Mouse (Mus musculus) lung, adult 2 months (tissue): ENCODE data around the gene Tmtc4. TPM values are rescaled to one million over a fixed set of nuclear protein-coding genes. Genes with fewer than 3 reads are reported as not detected.

ENCODE experiments used
- DNase-seq: peaks from one replicate; pipeline ENCODE4 v3.0.0; 2022
- H3K4me1 ChIP-seq: fragments of 200-500 bp; 2 replicates; pipeline ENCODE4 v1.6.1; 2011; ENCODE audit warnings: low read length; ENCODE audit not compliant: control insufficient read depth, insufficient read depth
- H3K4me3 ChIP-seq: fragments of 200-500 bp; replicated peaks from 2 replicates; pipeline ENCODE3; 2011; ENCODE audit warnings: low read depth, mild to moderate bottlenecking, control low read depth, low read length; ENCODE audit errors: extremely low read depth
- CTCF ChIP-seq: fragments of 200-500 bp; IDR thresholded peaks from 2 replicates; pipeline ENCODE4 v1.5.1; 2011; ENCODE audit warnings: mild to moderate bottlenecking, low read length, control low read depth; ENCODE audit not compliant: insufficient read depth
- POLR2A ChIP-seq: fragments of 200-500 bp; IDR thresholded peaks from 2 replicates; pipeline ENCODE4 v1.6.1; 2011; ENCODE audit warnings: low read depth, mild to moderate bottlenecking, control low read depth, low read length, borderline replicate concordance; ENCODE audit errors: extremely low read depth
- whole genome bisulfite sequencing: fragments of 180-500 bp; shearing (Covaris S2); methylation state at CpG from one replicate; pipeline ENCODE4 v1.1.7; 2018; 5-methylcytosine and 5-hydroxymethylcytosine counted together
- polyA plus RNA-seq: library from polyadenylated mRNA; depleted of rRNA; stranded (reverse); fragments of >200 nt; gene quantifications from 2 replicates; pipeline ENCODE4 v1.2.3, GENCODE M21; 2012

The Tmtc4 gene
- polyA plus RNA-seq, 1 experiment = 5.8 TPM

DNA sequence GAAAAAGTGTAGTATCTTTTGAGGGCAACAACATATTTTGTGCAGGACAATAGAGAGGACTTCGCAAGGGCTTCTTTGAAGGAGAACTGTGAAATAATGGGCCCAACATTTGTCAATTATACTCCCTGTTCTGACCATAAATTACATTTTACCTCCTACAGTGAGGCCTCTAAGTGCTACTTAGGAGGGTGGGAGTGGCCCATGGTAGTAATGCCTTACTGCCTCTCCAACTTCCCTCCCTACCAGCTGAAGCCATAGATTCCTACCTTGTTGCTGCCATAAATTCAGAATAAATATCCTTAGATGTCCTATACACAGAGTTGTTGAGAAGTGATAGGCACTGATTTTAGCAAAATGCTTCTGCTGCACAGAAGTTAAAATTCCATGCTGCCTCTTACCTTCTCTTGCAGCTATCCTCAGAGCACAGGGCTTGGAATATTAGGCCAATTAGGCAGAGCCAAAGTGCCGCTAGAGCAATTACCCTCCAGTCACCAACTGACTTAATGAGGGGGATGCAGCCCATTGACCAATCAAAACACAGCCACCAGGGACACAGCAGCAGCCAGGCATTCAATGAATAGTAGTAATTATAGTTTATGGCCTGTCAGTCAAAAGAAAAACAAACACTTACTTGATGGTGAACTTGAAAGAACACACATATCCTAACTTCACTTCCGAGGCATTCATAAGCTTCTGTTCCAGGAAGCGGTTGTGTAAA, 40.9 kb downstream of the Tmtc4 start:
- Histone ChIP-seq H3K4me1 (no peaks in the 10 kb centered on the region), H3K4me3 (no peak overlapping the region)
- no peak for DNase-seq
- no peak for TF ChIP-seq POLR2A
- TF ChIP-seq CTCF = no peak
- 72% methylated on average over 4 of the region's 4 CpGs for WGBS

DNA sequence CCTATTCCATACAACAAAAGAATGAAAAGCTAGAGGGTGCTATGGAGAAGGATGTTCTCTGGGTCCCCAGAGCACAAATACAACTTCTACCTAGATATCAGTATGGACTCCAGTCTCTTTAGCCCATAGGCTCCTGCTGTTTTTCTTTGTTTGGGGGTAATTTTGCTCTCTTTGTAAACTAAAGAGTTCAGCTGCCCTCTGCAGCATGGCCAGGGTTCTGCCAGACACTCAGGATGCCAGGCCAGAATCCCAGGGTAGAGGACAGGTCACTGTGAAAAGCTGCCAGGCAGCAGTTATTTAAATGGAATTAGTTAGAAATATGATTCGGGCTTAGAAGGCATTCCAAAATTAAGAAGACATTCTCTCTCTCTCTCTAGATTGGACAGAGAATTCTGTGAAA, 47.4 kb downstream of the Tmtc4 start:
- Histone ChIP-seq H3K4me1 (no peaks in the 10 kb centered on the region), H3K4me3 (no peak overlapping the region)
- WGBS = 77% methylated on average over 1 of the region's 1 CpGs
- no peak for TF ChIP-seq POLR2A
- no peak for TF ChIP-seq CTCF
- no peak for DNase-seq

DNA sequence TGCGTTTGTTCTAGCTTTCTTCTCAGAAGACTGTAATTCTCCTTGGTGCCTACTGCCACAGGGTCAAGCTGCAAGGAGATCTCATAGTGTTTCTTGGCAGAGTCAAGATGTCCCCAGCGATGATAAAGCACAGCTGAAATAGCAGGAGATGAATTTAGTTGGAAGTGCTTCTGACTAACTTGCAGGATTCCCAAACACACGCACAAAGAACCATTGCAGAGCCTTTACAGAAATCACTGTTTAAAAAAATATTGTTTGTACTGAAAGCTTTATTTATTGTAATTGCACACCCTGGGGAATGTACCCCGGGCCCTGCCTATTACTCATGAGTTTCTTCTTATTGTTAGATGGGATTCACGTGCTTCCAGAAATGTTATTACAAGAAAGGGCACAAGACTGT, 63.8 kb downstream of the Tmtc4 start:
- WGBS = 61% methylated on average over 5 of the region's 5 CpGs

DNA sequence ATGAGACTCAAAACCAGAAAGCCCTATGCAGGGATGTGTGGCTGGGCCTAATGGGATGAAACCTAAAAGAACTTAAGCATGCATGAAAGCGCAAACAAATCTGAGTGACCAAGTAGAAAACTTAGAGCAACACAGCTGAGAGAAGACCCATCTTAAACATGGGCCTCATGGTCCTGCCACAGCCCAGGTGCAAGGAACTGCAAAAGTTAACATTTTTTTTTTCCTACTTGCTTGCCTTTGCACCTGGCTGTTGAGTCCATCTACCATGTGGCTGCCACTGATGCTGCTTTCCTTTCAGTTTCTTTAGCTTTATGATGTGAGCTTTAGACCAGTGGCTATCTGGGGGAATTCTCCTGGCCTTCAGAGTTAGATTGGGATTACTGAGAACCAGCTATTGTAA, 66.2 kb downstream of the Tmtc4 start:
- TF ChIP-seq CTCF (no peak), POLR2A (no peak)
- no peak overlapping the region for H3K4me3 ChIP-seq
- 97% methylated on average over 1 of the region's 1 CpGs for WGBS
- 0 out of 2 replicates have a peak, but pooled peaks cover 3% of the 10 kb centered on the region for H3K4me1 ChIP-seq
- DNase-seq = no peak

More for the DNA sequence above, 63.8 kb downstream of the Tmtc4 start:
- Histone ChIP-seq H3K4me1 (no peaks in the 10 kb centered on the region), H3K4me3 (no peak overlapping the region)
- no peak for DNase-seq
- no peak for TF ChIP-seq CTCF
- no peak for TF ChIP-seq POLR2A

DNA sequence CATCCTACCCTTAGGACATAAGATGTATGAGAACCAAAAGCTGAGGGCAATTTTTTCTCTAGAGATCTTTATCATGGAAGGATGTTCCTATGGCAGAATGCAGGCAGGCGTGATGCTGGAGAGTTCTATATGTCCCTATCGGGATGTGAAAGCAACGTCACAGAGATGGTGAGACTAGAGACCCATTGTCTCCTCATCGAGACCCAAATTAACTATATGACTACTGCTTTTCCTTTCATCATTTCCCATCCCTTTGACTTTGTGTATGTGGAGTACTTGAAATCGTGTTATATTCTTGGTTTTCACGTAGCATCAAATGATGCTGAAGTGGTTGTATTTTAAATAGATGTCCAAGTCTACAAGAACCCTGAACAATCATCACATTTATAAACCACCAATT, 70.2 kb downstream of the Tmtc4 start, which contains the start of gene Ggact:
Ggact (minus strand) TSS at position 101 of the 400 bp plus-strand sequence.
- DNase-seq = no peak
- TF ChIP-seq CTCF (no peak), POLR2A (no peak)
- H3K4me1 ChIP-seq = peaks cover 7% of the 10 kb centered on the region

DNA sequence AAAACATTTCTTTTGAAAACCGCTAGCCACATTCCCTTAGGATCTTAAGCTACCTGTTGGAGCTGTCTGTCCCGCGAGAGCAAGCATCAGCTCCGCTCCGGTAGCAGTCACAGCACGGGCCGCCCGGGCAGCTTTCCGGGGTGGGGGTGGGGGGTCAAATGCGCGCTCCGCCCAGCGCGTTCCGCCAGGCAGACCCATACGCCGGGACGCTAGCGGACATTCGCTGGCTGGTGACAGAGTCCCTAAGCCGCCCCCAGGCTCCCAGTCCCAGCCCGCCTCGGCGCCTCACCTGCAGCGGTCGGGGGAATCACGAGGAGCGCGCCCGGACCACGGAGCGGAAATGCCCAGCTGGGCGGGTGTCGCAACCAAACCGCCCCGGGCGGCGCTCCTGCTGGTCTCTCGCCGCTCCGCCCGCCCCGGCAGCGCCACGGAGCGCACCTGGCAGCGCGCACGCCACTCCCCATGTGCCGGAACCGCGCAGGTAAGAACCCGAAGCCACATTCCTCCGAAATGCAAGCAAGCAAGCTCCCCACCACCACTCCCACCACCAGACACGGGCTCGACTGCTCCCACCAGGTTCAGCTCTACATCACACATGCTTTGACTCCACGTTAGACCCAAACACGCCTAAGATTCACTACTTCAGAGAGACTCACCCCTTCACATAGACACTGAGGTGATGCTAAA, 70.9 kb downstream of the Tmtc4 start:
- peak; percentile 79 for DNase-seq
- 0 out of 2 replicates have a peak, but pooled peaks have one; percentile 20 for TF ChIP-seq POLR2A
- no peak for TF ChIP-seq CTCF
- Histone ChIP-seq H3K4me1 (peaks cover 7% of the 10 kb centered on the region), H3K4me3 (peak overlapping the region; percentile 91)
- under 1% methylated on average over 58 of the region's 58 CpGs for WGBS

More for the DNA sequence above, 70.2 kb downstream of the Tmtc4 start, which contains the start of gene Ggact:
- 78% methylated on average over 6 of the region's 6 CpGs for WGBS
- H3K4me3 ChIP-seq = peak within 1 kb of the TSS; percentile 91

DNA sequence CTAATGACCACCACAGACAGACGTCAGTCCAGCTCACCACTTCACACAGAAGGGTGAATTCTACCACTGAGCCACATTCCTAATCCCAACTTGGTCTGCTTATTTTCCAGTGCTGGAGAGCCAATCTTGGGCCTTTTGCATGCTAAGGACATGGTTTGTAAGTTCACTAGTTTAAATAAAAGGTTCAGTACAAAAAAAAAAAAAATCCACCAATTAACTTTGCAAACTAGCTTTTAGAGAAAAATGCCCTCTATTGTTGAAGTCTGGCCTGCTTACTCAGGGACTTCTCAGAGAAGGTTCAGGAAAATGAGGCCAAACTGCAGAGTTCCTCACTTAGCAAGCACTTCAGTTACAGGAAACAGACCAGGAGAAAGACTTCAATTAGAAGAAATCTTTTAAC, 71.7 kb downstream of the Tmtc4 start:
- WGBS = 79% methylated on average over 1 of the region's 1 CpGs
- no peak for DNase-seq
- Histone ChIP-seq H3K4me1 (peaks cover 7% of the 10 kb centered on the region), H3K4me3 (no peak overlapping the region)
- TF ChIP-seq POLR2A (no peak), CTCF (no peak)

DNA sequence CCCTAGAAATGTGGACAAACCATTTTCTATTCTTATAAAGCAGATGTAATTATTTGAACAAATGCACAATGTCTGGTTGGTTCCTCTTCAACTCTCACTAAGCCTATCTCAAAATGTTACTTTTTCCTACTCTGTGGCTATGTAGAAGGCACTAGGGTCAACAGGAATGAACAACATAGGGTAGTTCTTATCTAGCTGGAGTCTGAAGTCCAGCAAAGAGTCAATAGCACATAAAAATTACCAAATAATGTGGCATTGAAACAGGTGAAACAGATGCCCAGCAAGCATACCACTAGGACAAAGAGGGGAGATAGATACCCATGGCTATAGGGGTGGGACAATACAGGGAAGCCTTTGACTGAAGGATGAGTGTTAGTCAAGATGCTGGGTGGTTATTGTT, 72.6 kb downstream of the Tmtc4 start:
- TF ChIP-seq POLR2A (no peak), CTCF (no peak)
- H3K4me3 ChIP-seq = no peak overlapping the region
- DNase-seq = no peak

DNA sequence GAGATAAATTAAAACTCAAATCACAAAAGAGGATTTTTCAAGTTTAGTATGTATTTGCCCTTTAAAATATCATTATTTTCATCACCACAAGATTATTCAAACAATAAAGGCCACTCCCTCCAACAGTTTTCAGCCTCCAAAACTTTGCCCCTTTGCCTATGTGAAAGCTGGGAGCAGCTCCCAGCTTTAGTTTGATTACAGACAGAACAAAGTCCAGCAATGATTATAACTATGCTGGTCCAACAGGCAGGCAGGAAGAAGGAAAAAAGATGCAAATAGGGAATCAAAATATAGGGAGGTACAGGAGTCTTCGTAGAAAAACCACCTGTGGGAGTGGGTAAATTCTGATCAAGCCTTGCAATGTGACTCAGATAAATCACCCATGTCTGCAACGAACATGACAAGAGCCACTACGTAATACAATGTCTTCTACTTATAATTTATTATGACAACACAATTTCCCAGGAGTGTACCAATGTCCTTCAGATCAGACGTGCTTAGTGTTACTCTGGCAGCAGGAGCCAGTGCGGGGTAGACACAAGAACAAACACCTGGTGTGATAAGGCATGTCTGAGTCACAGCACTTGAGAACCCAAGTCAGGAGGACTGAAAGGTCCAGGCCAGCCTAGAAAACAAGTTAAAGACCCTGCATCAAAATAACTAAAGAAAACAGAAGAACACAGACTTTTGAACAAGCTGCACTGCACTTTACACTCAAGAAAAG, 74.3 kb downstream of the Tmtc4 start:
- Histone ChIP-seq H3K4me3 (no peak overlapping the region), H3K4me1 (peaks cover 7% of the 10 kb centered on the region)
- no peak for TF ChIP-seq CTCF
- no peak for TF ChIP-seq POLR2A
- DNase-seq = no peak
- 63% methylated on average over 5 of the region's 5 CpGs for WGBS

More for the DNA sequence above, 72.6 kb downstream of the Tmtc4 start:
- peaks cover 7% of the 10 kb centered on the region for H3K4me1 ChIP-seq
